Mouse (Mus musculus): Measurements from ENCODE around the gene Nppc. TPM values are rescaled to one million over a fixed set of nuclear protein-coding genes. Genes with fewer than 3 reads are reported as not detected.

Nppc gene
- polyA plus RNA-seq, 1 experiment from 2014 or later, result 4.6 TPM

- no peak for ATAC-seq (ENCODE audit: insufficient read depth, low FRiP score)
- no peak overlapping the region for H3K4me2 ChIP-seq (ENCODE audit: low read depth, low read length)
- WGBS, result 64% methylated on average over 7 of the region's 7 CpGs
Observed at GRCm38 (mm10) chr1:86633840-86634750, 36.3 kb downstream of the Nppc start.

GRCm38 (mm10) chr1:86633434-86633833 lies 36.9 kb downstream of the Nppc start:
- no peaks in the 10 kb centered on the region for H3K27me3 ChIP-seq (ENCODE audit: control insufficient read depth, insufficient read depth, low read length)
- H3K36me3 ChIP-seq (ENCODE audit: control insufficient read depth, insufficient read depth, low read length), result no peaks in the 10 kb centered on the region
- H3K9me3 ChIP-seq (replicated peaks; ENCODE audit: control insufficient read depth, low read length), result no peaks in the 10 kb centered on the region
- no peak for ATAC-seq (ENCODE audit: insufficient read depth, low FRiP score)
- 42% methylated on average over 3 of the region's 3 CpGs for WGBS
- H3K4me1 ChIP-seq (ENCODE audit: control insufficient read depth, insufficient read depth, low read length), result peaks cover 14% of the 10 kb centered on the region
- no peak overlapping the region for H3K9ac ChIP-seq (ENCODE audit: low read length)
- H3K4me2 ChIP-seq (ENCODE audit: low read depth, low read length), result no peak overlapping the region
- peak overlapping the region; percentile 76 for H3K27ac ChIP-seq (ENCODE audit: low read length)
- H3K4me3 ChIP-seq (replicated peaks; ENCODE audit: low read length), result no peak overlapping the region

More at GRCm38 (mm10) chr1:86633840-86634750, 36.3 kb downstream of the Nppc start:
- Histone ChIP-seq H3K9me3 (replicated peaks; ENCODE audit: control insufficient read depth, low read length) (no peaks in the 10 kb centered on the region), H3K4me3 (replicated peaks; ENCODE audit: low read length) (no peak overlapping the region), H3K9ac (ENCODE audit: low read length) (no peak overlapping the region), H3K4me1 (ENCODE audit: control insufficient read depth, insufficient read depth, low read length) (peaks cover 14% of the 10 kb centered on the region), H3K36me3 (ENCODE audit: control insufficient read depth, insufficient read depth, low read length) (no peaks in the 10 kb centered on the region), H3K27ac (ENCODE audit: low read length) (no peak overlapping the region; the same call in 1 of the 2 replicates), H3K27me3 (ENCODE audit: control insufficient read depth, insufficient read depth, low read length) (no peaks in the 10 kb centered on the region)

- Histone ChIP-seq H3K4me3 (replicated peaks; ENCODE audit: low read length) (no peak overlapping the region), H3K27me3 (ENCODE audit: control insufficient read depth, insufficient read depth, low read length) (no peaks in the 10 kb centered on the region), H3K36me3 (ENCODE audit: control insufficient read depth, insufficient read depth, low read length) (no peaks in the 10 kb centered on the region), H3K9me3 (replicated peaks; ENCODE audit: control insufficient read depth, low read length) (no peaks in the 10 kb centered on the region), H3K27ac (ENCODE audit: low read length) (peak overlapping the region; percentile 76), H3K4me1 (ENCODE audit: control insufficient read depth, insufficient read depth, low read length) (peaks cover 14% of the 10 kb centered on the region), H3K4me2 (ENCODE audit: low read depth, low read length) (no peak overlapping the region), H3K9ac (ENCODE audit: low read length) (no peak overlapping the region)
- WGBS, result 35% methylated on average over 6 of the region's 6 CpGs
- ATAC-seq (ENCODE audit: insufficient read depth, low FRiP score), result peak; percentile 71
Observed at GRCm38 (mm10) chr1:86632732-86633380, 37.5 kb downstream of the Nppc start.

- Histone ChIP-seq H3K4me2 (ENCODE audit: low read depth, low read length) (no peak overlapping the region), H3K4me1 (ENCODE audit: control insufficient read depth, insufficient read depth, low read length) (peaks cover 14% of the 10 kb centered on the region), H3K36me3 (ENCODE audit: control insufficient read depth, insufficient read depth, low read length) (no peaks in the 10 kb centered on the region), H3K9ac (ENCODE audit: low read length) (no peak overlapping the region), H3K4me3 (replicated peaks; ENCODE audit: low read length) (no peak overlapping the region), H3K27me3 (ENCODE audit: control insufficient read depth, insufficient read depth, low read length) (no peaks in the 10 kb centered on the region), H3K27ac (ENCODE audit: low read length) (no peak overlapping the region; the same call in 1 of the 2 replicates), H3K9me3 (replicated peaks; ENCODE audit: control insufficient read depth, low read length) (no peaks in the 10 kb centered on the region)
- WGBS, result 80% methylated on average over 4 of the region's 4 CpGs
- no peak for ATAC-seq (ENCODE audit: insufficient read depth, low FRiP score)
Observed at GRCm38 (mm10) chr1:86630527-86630926, 39.8 kb downstream of the Nppc start.

- H3K27ac ChIP-seq (ENCODE audit: low read length), result no peak overlapping the region
- H3K9ac ChIP-seq (ENCODE audit: low read length), result no peak overlapping the region
- H3K27me3 ChIP-seq (ENCODE audit: control insufficient read depth, insufficient read depth, low read length), result no peaks in the 10 kb centered on the region
- H3K4me1 ChIP-seq (ENCODE audit: control insufficient read depth, insufficient read depth, low read length), result peaks cover 14% of the 10 kb centered on the region
- H3K9me3 ChIP-seq (replicated peaks; ENCODE audit: control insufficient read depth, low read length), result no peaks in the 10 kb centered on the region
- ATAC-seq (ENCODE audit: insufficient read depth, low FRiP score), result no peak
- no peak overlapping the region for H3K4me3 ChIP-seq (replicated peaks; ENCODE audit: low read length)
- no peak overlapping the region for H3K4me2 ChIP-seq (ENCODE audit: low read depth, low read length)
- no peaks in the 10 kb centered on the region for H3K36me3 ChIP-seq (ENCODE audit: control insufficient read depth, insufficient read depth, low read length)
- 48% methylated on average over 4 of the region's 4 CpGs for WGBS
Observed at GRCm38 (mm10) chr1:86629936-86630335, 40.4 kb downstream of the Nppc start.

- no peak for ATAC-seq (ENCODE audit: insufficient read depth, low FRiP score)
- Histone ChIP-seq H3K9ac (ENCODE audit: low read length) (no peak overlapping the region), H3K4me2 (ENCODE audit: low read depth, low read length) (no peak overlapping the region), H3K9me3 (replicated peaks; ENCODE audit: control insufficient read depth, low read length) (no peaks in the 10 kb centered on the region), H3K4me3 (replicated peaks; ENCODE audit: low read length) (no peak overlapping the region), H3K36me3 (ENCODE audit: control insufficient read depth, insufficient read depth, low read length) (no peaks in the 10 kb centered on the region), H3K4me1 (ENCODE audit: control insufficient read depth, insufficient read depth, low read length) (peaks cover 13% of the 10 kb centered on the region), H3K27ac (ENCODE audit: low read length) (no peak overlapping the region), H3K27me3 (ENCODE audit: control insufficient read depth, insufficient read depth, low read length) (no peaks in the 10 kb centered on the region)
- WGBS, result 53% methylated on average over 3 of the region's 3 CpGs
Observed at GRCm38 (mm10) chr1:86628270-86628669, 42.1 kb downstream of the Nppc start.

- 30% methylated on average over 16 of the region's 16 CpGs for WGBS
Observed at GRCm38 (mm10) chr1:86623001-86624000, 47.1 kb downstream of the Nppc start.

GRCm38 (mm10) chr1:86622296-86622695 lies 48.1 kb downstream of the Nppc start:
- WGBS, result 67% methylated on average over 2 of the region's 2 CpGs
- Histone ChIP-seq H3K9me3 (replicated peaks; ENCODE audit: control insufficient read depth, low read length) (no peaks in the 10 kb centered on the region), H3K27ac (ENCODE audit: low read length) (no peak overlapping the region), H3K4me3 (replicated peaks; ENCODE audit: low read length) (no peak overlapping the region), H3K4me2 (ENCODE audit: low read depth, low read length) (no peak overlapping the region), H3K36me3 (ENCODE audit: control insufficient read depth, insufficient read depth, low read length) (no peaks in the 10 kb centered on the region), H3K9ac (ENCODE audit: low read length) (no peak overlapping the region), H3K4me1 (ENCODE audit: control insufficient read depth, insufficient read depth, low read length) (peaks cover 4% of the 10 kb centered on the region; the same call in 1 of the 2 replicates), H3K27me3 (ENCODE audit: control insufficient read depth, insufficient read depth, low read length) (no peaks in the 10 kb centered on the region)
- ATAC-seq (ENCODE audit: insufficient read depth, low FRiP score), result no peak

More at GRCm38 (mm10) chr1:86623001-86624000, 47.1 kb downstream of the Nppc start:
- Histone ChIP-seq H3K4me2 (ENCODE audit: low read depth, low read length) (peak overlapping the region; percentile 7; the same call in 1 of the 2 replicates), H3K27ac (ENCODE audit: low read length) (no peak overlapping the region), H3K4me1 (ENCODE audit: control insufficient read depth, insufficient read depth, low read length) (peaks cover 4% of the 10 kb centered on the region; the same call in 1 of the 2 replicates), H3K27me3 (ENCODE audit: control insufficient read depth, insufficient read depth, low read length) (no peaks in the 10 kb centered on the region), H3K9ac (ENCODE audit: low read length) (no peak overlapping the region), H3K36me3 (ENCODE audit: control insufficient read depth, insufficient read depth, low read length) (no peaks in the 10 kb centered on the region), H3K4me3 (replicated peaks; ENCODE audit: low read length) (no peak overlapping the region), H3K9me3 (replicated peaks; ENCODE audit: control insufficient read depth, low read length) (no peaks in the 10 kb centered on the region)
- 0 out of 2 replicates have a peak, but pooled peaks have one; percentile 44 for ATAC-seq (ENCODE audit: insufficient read depth, low FRiP score)

All from stomach, embryonic 16.5 days (tissue).